Mouse (Mus musculus) lung, embryonic 15.5 days (tissue): ENCODE results near the gene 1110051M20Rik. TPM values are rescaled to one million over a fixed set of nuclear protein-coding genes. Genes with fewer than 3 reads are reported as not detected.

Source experiments
- ATAC-seq: fragments of 200-750 bp; cut with Nextera tagmentation; 2 replicates; pipeline ENCODE4 v1.8.0; 2017; ENCODE audit warnings: moderate number of reproducible peaks, borderline replicate concordance; ENCODE audit not compliant: low FRiP score, low TSS enrichment; ENCODE audit errors: extremely low read depth
- H3K27ac ChIP-seq: fragments of 300-500 bp; sonication (generic); 2 replicates; pipeline ENCODE4 v1.5.1; 2015; ENCODE audit warnings: moderate library complexity, mild to moderate bottlenecking, inconsistent platforms
- H3K27me3 ChIP-seq: fragments of 300-500 bp; sonication (generic); 2 replicates; pipeline ENCODE4 v1.6.1; 2015; ENCODE audit warnings: inconsistent platforms
- H3K36me3 ChIP-seq: fragments of 300-500 bp; sonication (generic); 2 replicates; pipeline ENCODE4 v1.6.1; 2015; ENCODE audit warnings: inconsistent platforms
- H3K4me1 ChIP-seq: fragments of 300-500 bp; sonication (generic); 2 replicates; pipeline ENCODE4 v1.6.1; 2015; ENCODE audit warnings: inconsistent platforms
- H3K4me2 ChIP-seq: fragments of 300-500 bp; sonication (generic); 2 replicates; pipeline ENCODE4 v1.6.1; 2015; ENCODE audit warnings: inconsistent platforms, mild to moderate bottlenecking, moderate library complexity
- H3K4me3 ChIP-seq: fragments of 300-500 bp; sonication (generic); 2 replicates; pipeline ENCODE4 v1.5.1; 2015; ENCODE audit warnings: mild to moderate bottlenecking, inconsistent platforms
- H3K9ac ChIP-seq: fragments of 300-500 bp; sonication (generic); 2 replicates; pipeline ENCODE4 v1.6.1; 2015; ENCODE audit warnings: inconsistent platforms
- H3K9me3 ChIP-seq: fragments of 300-500 bp; sonication (generic); 2 replicates; pipeline ENCODE4 v1.6.1; 2016; ENCODE audit warnings: inconsistent platforms
- WGBS: fragments of 180-500 bp; shearing (Covaris S2); methylation state at CpG from one replicate; pipeline ENCODE4 v1.1.7; 2015; 5-methylcytosine and 5-hydroxymethylcytosine counted together
- polyA plus RNA-seq: library from polyadenylated mRNA; unstranded; fragments of >200 nt; fragmentation: Nextera tagmentation; extraction: Ambion mirVana; gene quantifications from 2 replicates; pipeline ENCODE4 v1.2.1, GENCODE M21; 2015

The 1110051M20Rik gene
- polyA plus RNA-seq, 1 experiment from 2014 or later, result 66.8 TPM

DNA sequence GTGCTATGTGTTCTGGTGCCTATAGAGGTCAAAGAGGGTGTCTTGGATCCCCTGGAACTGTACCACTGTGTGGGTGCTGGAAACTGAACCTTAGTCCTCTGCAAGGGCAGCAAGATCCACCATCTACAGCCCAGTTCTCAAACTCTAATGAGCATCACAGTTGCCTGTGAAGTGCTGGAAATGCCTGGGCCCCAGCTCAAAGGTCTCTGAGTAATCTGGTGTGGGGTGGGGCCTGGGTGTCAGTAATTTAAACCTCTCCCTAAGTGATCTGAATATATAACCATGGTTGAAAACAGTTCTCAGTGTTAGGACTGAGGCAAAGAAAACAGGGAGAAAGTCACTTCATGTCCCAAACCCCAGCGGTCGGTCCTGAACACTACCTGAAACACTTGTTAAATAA, 81.2 kb downstream of the 1110051M20Rik start:
- ATAC-seq, result no peak
- Histone ChIP-seq H3K27ac (no peak overlapping the region), H3K9ac (no peak overlapping the region), H3K4me2 (no peak overlapping the region), H3K27me3 (no peaks in the 10 kb centered on the region), H3K4me1 (peaks cover 18% of the 10 kb centered on the region), H3K36me3 (no peaks in the 10 kb centered on the region), H3K9me3 (no peaks in the 10 kb centered on the region), H3K4me3 (no peak overlapping the region)
- WGBS, result 97% methylated on average over 2 of the region's 2 CpGs

DNA sequence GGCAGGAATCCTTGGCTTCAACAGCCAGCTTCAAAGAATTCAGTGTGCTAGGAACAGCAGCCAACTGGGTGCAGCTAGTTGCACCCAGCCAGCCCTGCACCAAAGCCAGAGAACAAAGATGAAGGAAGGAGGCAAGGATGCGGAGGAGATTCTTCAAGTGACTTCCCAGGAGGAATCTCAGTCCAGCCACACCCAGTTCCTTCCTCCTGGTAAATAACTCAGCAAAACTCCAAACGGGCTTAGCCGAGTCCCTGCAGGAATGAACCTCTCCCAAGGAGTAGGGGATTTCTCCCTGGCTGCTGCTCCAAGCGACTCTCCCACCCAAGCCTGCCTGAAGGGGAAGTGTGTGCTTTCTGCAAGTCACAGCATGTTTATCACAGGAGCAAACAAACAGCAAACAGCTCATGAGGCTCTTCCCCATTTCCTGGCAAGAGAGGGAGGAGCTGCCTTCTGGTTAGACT, 83.4 kb downstream of the 1110051M20Rik start:
- H3K9ac ChIP-seq, result no peak overlapping the region
- peak; percentile 79 for ATAC-seq

DNA sequence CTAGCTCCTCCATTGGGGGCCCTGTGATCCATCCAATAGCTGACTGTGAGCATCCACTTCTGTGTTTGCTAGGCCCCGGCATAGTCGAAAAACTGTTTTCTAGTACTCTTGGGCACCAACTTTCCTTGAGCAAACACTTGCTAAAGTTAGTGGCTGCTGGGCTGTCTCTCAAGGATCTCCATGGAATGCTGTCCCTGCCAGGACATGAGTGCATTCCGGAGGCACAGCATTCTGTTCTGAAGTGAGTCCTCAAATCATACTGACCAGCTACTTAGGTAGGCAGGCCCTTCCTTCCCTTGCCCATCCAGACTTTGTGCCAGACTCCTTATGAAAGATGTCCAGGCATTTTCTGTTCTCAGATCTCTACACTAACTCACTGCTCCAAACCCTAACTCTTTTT, 88.7 kb downstream of the 1110051M20Rik start:
- H3K4me3 ChIP-seq, result no peak overlapping the region
- 59% methylated on average over 3 of the region's 3 CpGs for WGBS
- no peak overlapping the region for H3K9ac ChIP-seq
- H3K27ac ChIP-seq, result no peak overlapping the region
- H3K4me1 ChIP-seq, result peaks cover 22% of the 10 kb centered on the region
- no peaks in the 10 kb centered on the region for H3K9me3 ChIP-seq
- H3K4me2 ChIP-seq, result no peak overlapping the region
- no peaks in the 10 kb centered on the region for H3K27me3 ChIP-seq
- ATAC-seq, result peak; percentile 83
- no peaks in the 10 kb centered on the region for H3K36me3 ChIP-seq

More for the DNA sequence above, 83.4 kb downstream of the 1110051M20Rik start:
- H3K4me3 ChIP-seq, result no peak overlapping the region
- H3K36me3 ChIP-seq, result no peaks in the 10 kb centered on the region
- no peaks in the 10 kb centered on the region for H3K9me3 ChIP-seq
- peak overlapping the region; percentile 76 for H3K27ac ChIP-seq
- H3K4me1 ChIP-seq, result peaks cover 18% of the 10 kb centered on the region
- 15% methylated on average over 4 of the region's 4 CpGs for WGBS
- H3K27me3 ChIP-seq, result no peaks in the 10 kb centered on the region
- peak overlapping the region; percentile 8; the same call in 1 of the 2 replicates for H3K4me2 ChIP-seq

DNA sequence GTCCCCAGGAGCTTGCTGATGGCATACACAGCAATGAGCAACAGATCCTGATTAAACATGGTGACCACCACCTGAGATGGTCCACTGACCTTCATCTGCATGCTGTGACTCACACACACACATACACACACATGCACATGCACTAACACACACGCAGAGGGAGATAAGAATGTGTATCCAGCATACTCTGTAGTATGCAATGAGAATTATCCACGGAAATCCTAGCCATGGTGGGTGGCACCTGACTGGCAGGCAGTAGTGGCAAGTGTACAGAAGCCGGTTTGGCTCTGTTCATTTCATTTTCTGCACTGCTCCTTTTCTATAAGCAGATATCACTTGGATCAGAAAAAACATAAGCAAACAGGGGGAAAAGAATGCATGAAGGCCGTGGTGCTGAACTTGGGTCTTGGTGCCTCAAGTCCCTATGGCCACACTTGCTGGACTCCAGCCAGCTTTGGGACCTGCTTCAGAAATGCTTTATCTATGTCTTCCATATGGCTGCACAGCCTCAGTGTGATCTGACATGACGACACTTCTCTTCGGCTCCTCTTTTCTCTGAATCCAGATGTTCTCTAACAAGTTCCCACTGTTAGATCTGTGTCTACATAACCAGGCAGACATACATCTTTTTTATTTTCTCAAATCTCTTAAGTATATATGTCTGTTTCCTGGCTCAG, 89.6 kb downstream of the 1110051M20Rik start:
- Histone ChIP-seq H3K27ac (peak overlapping the region; percentile 56), H3K4me1 (peaks cover 15% of the 10 kb centered on the region), H3K4me2 (no peak overlapping the region), H3K9me3 (no peaks in the 10 kb centered on the region), H3K27me3 (no peaks in the 10 kb centered on the region), H3K4me3 (no peak overlapping the region), H3K9ac (no peak overlapping the region), H3K36me3 (no peaks in the 10 kb centered on the region)
- 29% methylated on average over 6 of the region's 6 CpGs for WGBS
- no peak; the same call in 1 of the 2 replicates for ATAC-seq

DNA sequence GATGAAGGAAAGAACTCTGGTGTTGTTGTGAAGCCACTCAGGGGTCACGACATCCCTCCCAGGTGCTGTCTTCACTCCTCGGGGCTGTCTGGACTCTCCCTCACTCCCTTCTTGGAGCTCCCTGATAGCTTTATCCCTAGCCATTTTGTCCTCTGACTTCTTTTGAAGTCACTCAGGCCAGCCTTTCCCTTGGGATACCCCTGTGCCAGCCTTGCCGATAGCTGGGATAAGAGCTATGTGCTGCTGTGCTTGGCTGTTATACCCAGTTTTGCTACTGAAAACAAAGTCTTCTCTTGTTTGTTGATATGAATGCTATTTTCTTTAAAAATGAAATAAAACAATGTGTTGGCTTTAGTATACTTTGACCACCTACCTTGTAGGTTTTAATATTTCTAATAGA, 90.7 kb downstream of the 1110051M20Rik start:
- H3K9ac ChIP-seq, result no peak overlapping the region
- no peaks in the 10 kb centered on the region for H3K27me3 ChIP-seq
- peak overlapping the region; percentile 5; the same call in 1 of the 2 replicates for H3K27ac ChIP-seq
- ATAC-seq, result no peak
- peaks cover 22% of the 10 kb centered on the region for H3K4me1 ChIP-seq
- WGBS, result 38% methylated on average over 3 of the region's 3 CpGs
- H3K4me2 ChIP-seq, result no peak overlapping the region
- no peaks in the 10 kb centered on the region for H3K9me3 ChIP-seq
- no peak overlapping the region for H3K4me3 ChIP-seq
- no peaks in the 10 kb centered on the region for H3K36me3 ChIP-seq

DNA sequence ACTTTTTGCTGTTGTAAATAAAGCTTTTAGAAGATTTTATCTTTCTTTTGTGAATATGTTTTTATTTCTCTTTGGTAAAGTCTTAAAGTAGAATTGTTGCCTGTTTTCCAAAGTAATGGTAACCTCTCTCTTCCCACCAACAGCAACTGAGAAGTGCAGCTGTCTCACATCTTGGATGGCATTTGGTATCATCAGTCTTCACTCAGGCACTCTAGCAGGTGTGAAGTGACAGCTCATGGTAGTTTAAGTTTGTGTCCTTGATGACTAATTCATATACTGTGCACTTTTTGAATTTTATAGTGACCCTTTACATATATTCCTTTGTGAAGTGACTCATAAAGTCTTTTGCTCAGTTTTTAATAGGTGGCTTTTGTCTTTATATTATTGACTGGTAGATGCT, 92.7 kb downstream of the 1110051M20Rik start:
- no peak for ATAC-seq
- peaks cover 24% of the 10 kb centered on the region for H3K4me1 ChIP-seq
- no peaks in the 10 kb centered on the region for H3K9me3 ChIP-seq
- H3K27me3 ChIP-seq, result no peaks in the 10 kb centered on the region
- no peak overlapping the region for H3K9ac ChIP-seq
- no peak overlapping the region for H3K27ac ChIP-seq
- no peak overlapping the region for H3K4me3 ChIP-seq
- H3K4me2 ChIP-seq, result no peak overlapping the region
- no peaks in the 10 kb centered on the region for H3K36me3 ChIP-seq

DNA sequence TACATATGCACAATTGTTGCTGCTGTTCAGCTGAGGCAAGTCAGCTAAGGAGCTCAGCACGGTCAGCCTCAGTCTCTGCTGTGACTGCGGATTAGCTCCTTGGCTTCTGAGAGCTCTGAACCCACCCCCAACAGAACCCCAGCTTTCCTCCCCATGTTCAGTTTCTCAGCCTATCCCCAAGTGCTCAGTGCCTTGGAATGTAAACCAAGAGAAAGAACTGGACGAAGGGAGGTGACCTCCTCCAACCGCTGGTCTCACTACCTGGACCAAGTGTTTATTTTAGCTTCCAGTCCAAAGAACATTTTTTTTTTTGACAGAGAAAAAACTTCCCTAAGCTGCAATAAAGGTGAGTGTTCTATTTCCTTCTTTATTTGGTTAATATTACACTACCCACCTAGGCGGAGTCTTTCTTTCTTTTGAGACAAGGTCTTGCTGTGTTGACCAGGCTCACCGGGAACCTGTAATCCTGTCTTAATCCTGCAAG, 94.5 kb downstream of the 1110051M20Rik start:
- H3K4me2 ChIP-seq, result no peak overlapping the region
- no peaks in the 10 kb centered on the region for H3K36me3 ChIP-seq
- peaks cover 22% of the 10 kb centered on the region for H3K4me1 ChIP-seq
- ATAC-seq, result peak; percentile 82; the same call in 1 of the 2 replicates
- H3K4me3 ChIP-seq, result no peak overlapping the region
- whole genome bisulfite sequencing, result 33% methylated on average over 6 of the region's 6 CpGs
- no peaks in the 10 kb centered on the region for H3K27me3 ChIP-seq
- no peaks in the 10 kb centered on the region for H3K9me3 ChIP-seq
- no peak overlapping the region for H3K9ac ChIP-seq
- peak overlapping the region; percentile 82 for H3K27ac ChIP-seq

DNA sequence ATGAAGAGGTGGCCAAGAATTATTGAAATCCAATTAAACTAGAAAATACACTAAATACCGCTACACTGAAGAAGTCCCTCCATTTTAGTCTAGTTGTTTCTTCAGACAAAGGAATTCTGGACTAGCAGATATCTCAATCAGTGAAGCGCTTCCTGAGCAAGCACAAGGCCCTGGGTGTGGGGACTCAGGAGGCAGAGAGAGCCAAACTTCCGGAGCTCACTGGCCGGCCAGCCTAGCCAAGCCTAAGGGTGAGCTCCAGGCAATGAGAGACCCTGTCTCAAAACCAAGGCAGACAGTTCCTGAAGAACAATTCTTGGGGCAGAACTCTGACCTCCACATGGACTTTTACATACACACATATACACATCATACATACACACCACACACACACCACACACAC, 95.6 kb downstream of the 1110051M20Rik start:
- Histone ChIP-seq H3K9ac (no peak overlapping the region), H3K4me2 (no peak overlapping the region), H3K27me3 (no peaks in the 10 kb centered on the region), H3K27ac (peak overlapping the region; percentile 82), H3K4me3 (no peak overlapping the region), H3K36me3 (no peaks in the 10 kb centered on the region), H3K4me1 (peaks cover 15% of the 10 kb centered on the region), H3K9me3 (no peaks in the 10 kb centered on the region)
- ATAC-seq, result no peak
- 63% methylated on average over 4 of the region's 4 CpGs for WGBS

DNA sequence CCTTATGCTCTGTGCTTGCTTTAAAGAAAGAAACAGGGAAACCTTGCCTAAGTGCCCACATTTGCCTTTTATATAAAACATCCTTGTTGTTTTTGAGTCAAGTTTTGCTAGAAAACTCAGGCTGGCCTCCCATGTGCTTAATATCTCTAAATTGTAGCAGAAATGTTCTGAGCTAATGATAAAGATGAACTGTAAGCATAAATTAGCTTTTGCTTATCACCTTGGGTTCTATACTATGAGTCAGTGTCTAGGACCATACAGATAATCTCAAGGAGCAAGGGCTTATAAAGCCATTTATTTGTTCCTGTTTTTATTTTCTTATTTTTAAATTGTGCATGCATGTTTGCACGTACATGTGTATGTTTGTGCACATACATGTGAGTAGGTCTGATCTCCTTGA, 98.9 kb downstream of the 1110051M20Rik start:
- no peak overlapping the region for H3K4me2 ChIP-seq
- H3K9me3 ChIP-seq, result no peaks in the 10 kb centered on the region
- no peaks in the 10 kb centered on the region for H3K36me3 ChIP-seq
- H3K4me1 ChIP-seq, result peaks cover 9% of the 10 kb centered on the region
- ATAC-seq, result no peak
- no peak overlapping the region for H3K4me3 ChIP-seq
- H3K27ac ChIP-seq, result no peak overlapping the region
- no peaks in the 10 kb centered on the region for H3K27me3 ChIP-seq
- 85% methylated on average over 1 of the region's 1 CpGs for WGBS
- H3K9ac ChIP-seq, result no peak overlapping the region

DNA sequence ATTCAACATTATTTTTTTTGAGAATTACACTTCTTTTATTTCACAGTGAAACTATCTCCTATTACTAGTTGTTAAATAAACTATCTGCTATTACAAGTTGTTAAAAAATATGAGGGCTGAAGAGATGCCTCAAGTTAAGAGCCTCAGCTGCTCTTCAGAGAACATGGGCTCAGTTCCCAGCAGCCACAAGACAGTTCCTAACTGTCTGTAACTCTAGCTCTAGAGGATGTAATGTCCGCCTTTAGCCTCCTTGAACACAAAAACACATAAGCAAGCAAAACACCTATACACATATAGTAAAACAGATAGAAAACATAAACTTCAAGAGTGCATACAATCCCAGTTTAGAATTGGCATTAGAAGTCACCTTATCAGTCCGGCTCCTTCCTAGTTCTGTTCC, 104.9 kb downstream of the 1110051M20Rik start:
- no peaks in the 10 kb centered on the region for H3K9me3 ChIP-seq
- H3K4me1 ChIP-seq, result 0 out of 2 replicates have a peak, but pooled peaks cover 4% of the 10 kb centered on the region
- ATAC-seq, result no peak
- no peaks in the 10 kb centered on the region for H3K27me3 ChIP-seq
- no peak overlapping the region for H3K4me2 ChIP-seq
- no peak overlapping the region for H3K27ac ChIP-seq
- no peak overlapping the region for H3K9ac ChIP-seq
- WGBS, result 94% methylated on average over 2 of the region's 2 CpGs
- no peaks in the 10 kb centered on the region for H3K36me3 ChIP-seq
- H3K4me3 ChIP-seq, result no peak overlapping the region

DNA sequence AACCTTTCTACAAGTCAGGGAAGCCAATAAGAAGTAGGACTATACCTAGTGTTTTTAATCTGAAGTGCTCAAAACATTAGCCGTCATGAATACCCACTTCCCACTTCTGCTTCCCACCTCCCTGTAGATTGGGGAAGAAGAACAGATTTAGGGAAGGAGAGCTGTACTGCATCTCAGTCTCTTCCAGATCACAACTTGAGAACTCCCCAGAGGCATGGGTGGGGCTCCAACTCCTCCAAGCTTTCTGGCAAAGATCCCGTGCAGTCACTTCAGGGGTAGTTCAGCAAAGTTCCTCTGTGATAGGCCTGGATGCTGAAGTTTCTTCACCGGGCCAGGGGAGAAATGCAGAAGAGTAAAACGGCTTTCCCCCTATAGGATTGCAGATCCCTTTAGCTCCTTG, 109.4 kb downstream of the 1110051M20Rik start:
- WGBS, result 57% methylated on average over 4 of the region's 4 CpGs
- H3K27ac ChIP-seq, result peak overlapping the region; percentile 35; the same call in 1 of the 2 replicates
- no peak overlapping the region for H3K9ac ChIP-seq
- peaks cover 14% of the 10 kb centered on the region for H3K4me1 ChIP-seq
- no peaks in the 10 kb centered on the region for H3K27me3 ChIP-seq
- no peaks in the 10 kb centered on the region for H3K36me3 ChIP-seq
- ATAC-seq, result no peak
- no peak overlapping the region for H3K4me3 ChIP-seq
- H3K9me3 ChIP-seq, result no peaks in the 10 kb centered on the region
- no peak overlapping the region for H3K4me2 ChIP-seq

DNA sequence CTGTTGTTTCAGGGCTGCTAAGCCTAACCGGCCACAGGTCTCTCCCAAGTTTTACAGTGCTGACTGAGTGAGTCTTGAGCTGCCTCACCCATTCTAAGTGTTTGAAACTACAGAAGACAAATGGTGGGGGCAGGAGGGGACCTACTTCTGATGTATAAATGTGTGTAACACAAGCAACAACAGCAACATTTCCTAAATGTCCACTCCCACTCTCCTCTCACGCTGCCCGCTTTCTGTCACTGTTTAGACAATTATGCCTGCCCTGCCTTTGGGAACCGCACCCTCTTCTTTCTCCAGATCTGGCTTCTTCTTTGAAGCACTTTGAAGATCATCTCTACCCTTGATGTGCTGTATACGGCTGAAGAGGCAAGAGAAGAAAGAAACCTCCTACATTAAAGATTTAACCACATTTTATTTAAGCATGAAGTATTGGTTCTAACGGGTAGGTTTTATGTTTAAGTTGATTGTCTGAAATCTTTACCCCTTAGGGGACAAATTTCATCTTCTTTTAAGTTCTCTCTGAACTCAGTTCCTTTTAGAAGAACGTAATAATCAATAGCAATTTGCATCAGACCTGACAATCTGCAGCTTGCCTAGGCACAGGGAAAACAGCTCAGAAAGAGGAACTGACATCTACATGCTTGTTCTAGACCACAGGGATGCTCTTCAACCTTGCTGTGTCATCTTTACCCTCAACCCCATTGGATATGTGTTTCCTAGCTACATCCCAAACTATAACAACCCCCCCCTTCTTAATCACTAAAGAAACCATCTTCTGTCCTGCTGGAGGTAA, 113.3 kb downstream of the 1110051M20Rik start:
- Histone ChIP-seq H3K4me2 (no peak overlapping the region), H3K27ac (peak overlapping the region; percentile 44), H3K9ac (no peak overlapping the region), H3K4me3 (no peak overlapping the region), H3K9me3 (no peaks in the 10 kb centered on the region), H3K27me3 (no peaks in the 10 kb centered on the region), H3K4me1 (peaks cover 37% of the 10 kb centered on the region), H3K36me3 (no peaks in the 10 kb centered on the region)
- no peak for ATAC-seq
- 76% methylated on average over 7 of the region's 7 CpGs for WGBS
